Mouse (Mus musculus): ENCODE results near the gene Lsm7. TPM values are rescaled to one million over a fixed set of nuclear protein-coding genes. Genes with fewer than 3 reads are reported as not detected.

Gene Lsm7
- polyA plus RNA-seq (2012; rRNA removed): 387 and 393 TPM in 2 replicates

DNA sequence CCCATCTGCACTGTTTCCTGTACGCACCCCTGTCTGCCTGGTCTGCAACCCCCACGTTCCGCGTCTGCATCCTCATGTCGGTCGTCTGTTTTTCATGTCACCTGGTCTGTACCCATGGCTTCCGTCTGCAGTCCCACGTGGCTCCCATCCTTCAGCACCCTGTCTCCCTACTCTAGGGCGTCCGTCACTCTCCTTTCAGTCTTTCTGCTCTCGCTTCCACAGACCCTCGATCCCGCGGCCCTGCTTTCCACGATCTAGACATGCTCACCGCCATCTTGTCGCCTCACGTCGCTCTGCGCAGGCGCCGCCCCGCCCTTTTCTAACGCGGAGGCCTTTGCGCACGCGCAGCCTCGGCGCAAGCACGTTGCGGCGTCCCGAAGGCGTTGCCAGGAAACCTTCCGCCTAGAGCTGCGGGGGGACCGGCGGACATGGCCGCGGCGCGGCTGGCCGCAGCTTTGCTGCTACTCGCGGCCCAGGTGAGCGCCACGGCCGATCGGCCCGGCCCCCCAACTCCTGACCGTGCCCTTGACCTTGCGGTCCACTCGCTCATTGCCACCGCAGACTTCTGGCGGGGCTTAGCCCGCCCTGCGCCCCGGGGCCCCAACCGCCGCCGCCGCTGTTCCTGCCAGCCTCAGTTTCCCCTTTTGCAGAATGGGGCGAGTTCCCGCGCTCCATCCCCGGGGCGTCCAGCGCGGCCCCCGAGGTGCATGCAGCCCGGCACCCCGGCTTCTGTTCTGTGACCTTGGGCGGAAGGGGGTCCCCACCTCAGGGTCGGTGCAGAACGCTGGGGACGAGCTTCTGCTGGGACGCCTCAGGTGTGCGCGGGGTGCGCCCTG, at the start of gene Lsm7, which contains the start of gene Sppl2b:
Lsm7 (minus strand) TSS at position 297 of the 836 bp plus-strand sequence.
Sppl2b (plus strand) TSS at position 363 of the 836 bp plus-strand sequence.

DNA sequence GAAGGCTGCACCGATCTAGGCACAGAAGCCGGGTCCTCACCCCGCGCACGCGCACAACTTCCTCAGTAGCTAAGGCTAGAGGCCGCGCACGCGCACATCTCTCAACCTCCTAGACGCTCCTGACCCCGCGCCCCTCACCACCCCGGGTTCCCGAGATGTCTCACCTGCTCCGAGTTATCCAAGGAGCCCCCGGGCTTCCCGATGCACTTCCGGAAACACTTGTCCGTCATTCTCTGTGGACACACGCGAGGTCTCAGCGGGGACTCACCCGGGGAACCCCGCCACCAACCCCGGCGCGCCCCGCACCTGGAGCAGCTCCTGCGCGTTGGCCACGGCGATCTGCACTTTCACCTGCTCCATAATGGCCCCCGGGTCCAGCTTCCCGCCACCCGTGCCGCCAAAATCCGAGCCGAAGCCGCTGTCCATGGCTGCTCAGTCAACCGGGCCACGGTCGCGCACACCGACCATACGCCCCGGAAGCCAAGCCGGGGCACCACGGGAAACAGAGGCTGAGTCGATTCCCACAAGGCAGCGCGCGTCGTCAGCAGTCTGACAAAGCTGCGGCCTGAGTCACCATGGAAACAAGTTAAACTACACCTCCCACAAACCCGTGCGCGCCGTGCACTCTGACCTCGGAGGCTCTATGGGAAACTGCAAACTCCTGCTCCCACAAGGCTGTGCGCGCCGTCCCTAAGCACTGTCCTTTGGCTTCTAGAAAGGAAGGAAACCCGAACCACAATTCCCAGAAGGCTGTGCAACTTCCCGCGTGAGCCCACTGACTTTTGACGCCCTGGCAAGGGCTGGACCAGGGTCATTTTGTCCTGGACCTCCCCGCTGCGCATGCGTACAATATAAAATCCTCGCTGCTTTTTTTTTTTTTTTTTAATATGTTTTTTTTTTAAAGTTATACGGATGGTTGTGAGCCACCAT, 45.6 kb upstream of the Lsm7 start, which contains the start of gene Timm13:
Timm13 (minus strand) TSS at position 652 of the 930 bp plus-strand sequence.

DNA sequence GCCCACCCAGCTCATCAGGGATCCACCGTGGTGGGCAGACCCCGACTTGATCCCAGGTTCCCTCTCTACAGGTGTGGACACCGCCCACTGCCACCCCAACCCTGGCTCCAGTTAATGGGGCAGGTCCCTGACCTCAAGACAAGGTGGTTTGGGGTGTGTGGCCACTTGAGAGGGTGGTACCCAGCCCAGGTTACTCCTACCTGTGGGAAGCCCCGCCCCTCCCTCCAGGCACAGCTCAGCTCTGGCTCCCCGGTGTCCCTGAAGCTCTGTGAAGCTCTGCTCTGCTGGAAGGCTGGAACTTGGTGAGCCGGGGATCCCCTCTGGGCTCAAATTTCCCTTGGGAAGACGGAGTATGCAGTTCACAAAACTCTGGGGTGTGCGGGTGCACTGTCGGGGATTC, 16.6 kb upstream of the Lsm7 start, which contains the start of gene Tmprss9:
Tmprss9 (plus strand) TSS at position 268 of the 400 bp plus-strand sequence.

DNA sequence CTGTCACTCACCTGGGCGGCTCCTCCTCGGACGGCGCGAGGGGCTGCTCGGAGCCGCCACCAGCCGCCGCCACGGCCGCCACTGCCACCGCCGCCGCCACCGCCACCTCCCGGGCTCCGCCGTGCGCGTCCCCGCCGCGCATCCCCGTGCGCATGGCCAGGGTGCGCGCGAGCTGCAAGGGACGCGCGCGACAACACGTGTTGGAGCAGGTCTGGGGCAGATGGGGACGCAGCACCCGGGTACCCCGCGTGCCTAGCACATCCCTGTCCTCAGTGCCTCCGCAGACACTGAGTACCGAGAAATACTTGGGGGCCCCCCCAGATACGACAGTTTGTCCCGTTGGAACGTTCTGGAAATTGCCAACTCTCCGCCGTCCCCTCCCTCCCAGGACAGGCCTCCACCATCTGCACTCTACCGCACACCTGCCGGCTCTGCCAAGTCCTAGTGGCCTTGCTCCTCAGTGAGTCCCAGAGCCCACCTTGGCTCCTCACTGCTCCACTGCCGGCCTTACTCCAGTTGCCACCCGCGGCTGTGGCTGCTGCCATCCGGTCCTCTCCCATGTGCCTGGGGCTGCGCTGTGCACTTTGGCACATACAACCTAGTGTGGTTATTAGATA, 11.0 kb downstream of the Lsm7 start, which contains the start of gene Lingo3:
Lingo3 (minus strand) TSS at position 109 of the 617 bp plus-strand sequence.

DNA sequence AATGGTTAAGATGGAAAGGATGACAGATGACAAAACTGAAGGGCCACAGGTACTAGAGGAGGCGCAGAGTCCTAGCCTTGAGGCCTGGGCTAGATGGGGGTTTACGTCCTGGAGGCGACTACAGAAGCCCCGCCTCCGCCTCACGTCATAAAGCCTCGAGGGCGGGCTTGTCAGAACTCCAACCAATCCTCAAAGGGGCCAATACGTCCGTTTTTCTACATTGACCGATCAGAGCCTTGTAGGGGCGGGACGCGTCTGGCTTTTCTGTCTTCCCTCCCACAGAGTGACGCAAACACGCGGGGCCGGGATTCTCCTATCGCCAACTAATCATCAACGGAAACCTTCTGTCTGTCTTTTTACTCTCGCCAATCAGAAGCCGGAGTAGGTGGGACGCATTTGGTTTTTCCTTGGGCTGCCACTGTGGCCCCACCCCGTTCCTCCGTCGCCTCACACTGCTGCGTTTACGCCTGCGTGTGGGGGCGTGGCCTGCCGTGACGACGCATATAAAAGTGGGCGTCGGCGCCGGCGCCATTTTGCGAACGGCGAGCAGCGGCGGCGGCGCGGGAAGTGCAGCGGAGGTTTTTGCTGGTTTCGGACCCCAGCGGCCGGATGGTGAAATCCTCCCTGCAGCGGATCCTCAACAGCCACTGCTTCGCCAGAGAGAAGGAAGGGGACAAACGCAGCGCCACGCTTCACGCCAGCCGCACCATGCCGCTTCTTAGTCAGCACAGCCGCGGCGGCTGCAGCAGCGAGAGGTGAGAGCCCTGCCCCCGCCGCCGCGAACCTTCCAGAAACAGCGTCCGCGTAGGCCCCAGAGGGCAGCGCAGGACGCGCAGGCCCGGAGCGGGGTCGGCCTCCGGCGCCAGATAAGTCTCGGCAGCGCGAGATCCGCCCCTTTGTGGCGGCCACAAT, 28.6 kb downstream of the Lsm7 start, which contains the start of gene Oaz1:
Oaz1 (plus strand) TSS at position 506 of the 912 bp plus-strand sequence.

DNA sequence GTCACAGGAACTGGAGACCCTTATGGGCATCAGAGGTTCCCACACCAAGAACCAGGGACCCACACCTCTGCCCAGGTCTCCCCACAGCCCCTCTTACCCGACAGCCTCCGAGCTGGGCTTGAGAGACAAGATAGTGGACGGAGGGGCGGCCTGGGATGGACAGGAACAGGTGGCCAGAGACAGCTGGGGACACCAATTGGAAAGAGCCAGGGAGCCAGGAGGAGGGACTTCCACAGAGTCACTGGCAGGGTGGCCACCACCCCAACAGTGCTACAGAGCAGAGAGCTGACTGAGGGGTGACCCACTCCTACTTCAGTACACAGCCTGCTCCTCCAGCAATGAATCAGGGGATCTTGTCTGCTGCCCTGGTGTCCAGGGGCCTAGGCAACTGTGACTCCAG, 41.6 kb downstream of the Lsm7 start, which contains the start of gene Jsrp1:
Jsrp1 (minus strand) TSS at position 133 of the 400 bp plus-strand sequence.

DNA sequence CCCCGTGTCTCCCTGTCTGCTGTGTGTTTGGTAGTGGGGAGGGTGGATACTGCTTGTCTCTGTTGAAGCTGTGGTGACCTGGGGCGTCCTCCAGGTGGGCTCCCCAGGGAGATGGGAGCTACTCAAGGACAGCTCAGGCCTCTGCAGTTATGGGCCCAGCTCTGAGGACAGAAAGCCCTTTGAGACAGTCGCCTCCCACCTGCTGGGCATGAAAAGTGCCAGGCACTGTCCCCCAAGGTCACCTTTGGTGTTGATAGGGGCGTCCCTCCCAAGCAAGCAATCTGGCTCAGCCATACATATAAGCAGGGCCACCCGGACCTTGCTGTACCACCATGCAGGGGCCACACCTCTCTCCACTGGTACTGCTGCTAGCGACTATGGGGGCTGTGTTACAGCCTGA, 50.1 kb downstream of the Lsm7 start, which contains the start of gene Amh:
Amh (plus strand) TSS at position 328 of the 400 bp plus-strand sequence.

Other genes starting within 250 kb of the Lsm7 start
- 4.7 TPM in 2 replicates for gene Gm49322, start 249.2 kb downstream of the Lsm7 start, polyA plus RNA-seq (2012; rRNA removed)
- 203 and 212 TPM in 2 replicates for gene Csnk1g2, start 232.4 kb downstream of the Lsm7 start, polyA plus RNA-seq (2012; rRNA removed)
- gene Btbd2, start 198.1 kb downstream of the Lsm7 start, polyA plus RNA-seq (2012; rRNA removed): 93.0 and 93.8 TPM in 2 replicates
- gene Mknk2, start 177.1 kb downstream of the Lsm7 start, polyA plus RNA-seq (2012; rRNA removed): 87.9 and 92.8 TPM in 2 replicates
- 34.5 and 37.2 TPM in 2 replicates for gene Mob3a, start 153.2 kb downstream of the Lsm7 start, polyA plus RNA-seq (2012; rRNA removed)
- gene Izumo4, start 153.0 kb downstream of the Lsm7 start, polyA plus RNA-seq (2012; rRNA removed): 66.3 and 70.4 TPM in 2 replicates
- gene Ap3d1, start 112.9 kb downstream of the Lsm7 start, polyA plus RNA-seq (2012; rRNA removed): 153 and 171 TPM in 2 replicates
- 46.3 and 56.0 TPM in 2 replicates for gene Dot1l, start 100.0 kb downstream of the Lsm7 start, polyA plus RNA-seq (2012; rRNA removed)
- gene Sf3a2, start 57.0 kb downstream of the Lsm7 start, polyA plus RNA-seq (2012; rRNA removed): 85.0 and 92.8 TPM in 2 replicates
- 116 and 118 TPM in 2 replicates for gene Plekhj1, start 56.6 kb downstream of the Lsm7 start, polyA plus RNA-seq (2012; rRNA removed)
- 1.4 and 1.5 TPM in 2 replicates for gene Amh, start 50.0 kb downstream of the Lsm7 start, polyA plus RNA-seq (2012; rRNA removed)
- 0.48 and 2.0 TPM in 2 replicates for gene Jsrp1, start 41.7 kb downstream of the Lsm7 start, polyA plus RNA-seq (2012; rRNA removed)
- 683 and 719 TPM in 2 replicates for gene Oaz1, start 28.6 kb downstream of the Lsm7 start, polyA plus RNA-seq (2012; rRNA removed)
- 3.6 and 3.8 TPM in 2 replicates for gene Lingo3, start 11.2 kb downstream of the Lsm7 start, polyA plus RNA-seq (2012; rRNA removed)
- gene Sppl2b, start 66 bp upstream of the Lsm7 start, polyA plus RNA-seq (2012; rRNA removed): 92.4 and 97.1 TPM in 2 replicates
- 0.18 and 0.24 TPM in 2 replicates for gene Tmprss9, start 16.6 kb upstream of the Lsm7 start, polyA plus RNA-seq (2012; rRNA removed)
- 220 and 228 TPM in 2 replicates for gene Timm13, start 45.8 kb upstream of the Lsm7 start, polyA plus RNA-seq (2012; rRNA removed)
- 67.4 and 72.6 TPM in 2 replicates for gene Lmnb2, start 63.0 kb upstream of the Lsm7 start, polyA plus RNA-seq (2012; rRNA removed)
- gene Gadd45b, start 74.9 kb upstream of the Lsm7 start, polyA plus RNA-seq (2012; rRNA removed): 11.8 and 18.5 TPM in 2 replicates
- gene Gng7, start 159.7 kb upstream of the Lsm7 start, polyA plus RNA-seq (2012; rRNA removed): 10.9 and 12.3 TPM in 2 replicates
- gene Diras1, start 170.5 kb upstream of the Lsm7 start, polyA plus RNA-seq (2012; rRNA removed): 37.6 and 39.8 TPM in 2 replicates
- 53.7 and 54.5 TPM in 2 replicates for gene Slc39a3, start 182.2 kb upstream of the Lsm7 start, polyA plus RNA-seq (2012; rRNA removed)
- gene Sgta, start 205.0 kb upstream of the Lsm7 start, polyA plus RNA-seq (2012; rRNA removed): 278 and 296 TPM in 2 replicates
- gene Thop1, start 214.8 kb upstream of the Lsm7 start, polyA plus RNA-seq (2012; rRNA removed): 68.1 and 69.3 TPM in 2 replicates
- 0.23 and 0.35 TPM in 2 replicates for gene Creb3l3, start 243.7 kb upstream of the Lsm7 start, polyA plus RNA-seq (2012; rRNA removed)

Data from central nervous system, embryonic 14 days (tissue).